Mouse (Mus musculus) heart, adult 11 months (tissue): ENCODE measurements around the gene Ap3s2.

Source experiments
- DNase-seq: peaks from one replicate; pipeline ENCODE4 v3.0.0; 2022

Ap3s2 gene

GRCm38 (mm10) chr7:79842163-79842562, 78.3 kb downstream of the Ap3s2 start:
- DNase-seq: no peak

GRCm38 (mm10) chr7:79837247-79837646, 83.2 kb downstream of the Ap3s2 start:
- peak; percentile 69 for DNase-seq

GRCm38 (mm10) chr7:79835196-79835595, 85.3 kb downstream of the Ap3s2 start:
- DNase-seq: no peak

- peak; percentile 76 for DNase-seq
Observed at GRCm38 (mm10) chr7:79832980-79833379, 87.5 kb downstream of the Ap3s2 start.

GRCm38 (mm10) chr7:79831585-79831984, 88.9 kb downstream of the Ap3s2 start:
- peak; percentile 96 for DNase-seq

DNA sequence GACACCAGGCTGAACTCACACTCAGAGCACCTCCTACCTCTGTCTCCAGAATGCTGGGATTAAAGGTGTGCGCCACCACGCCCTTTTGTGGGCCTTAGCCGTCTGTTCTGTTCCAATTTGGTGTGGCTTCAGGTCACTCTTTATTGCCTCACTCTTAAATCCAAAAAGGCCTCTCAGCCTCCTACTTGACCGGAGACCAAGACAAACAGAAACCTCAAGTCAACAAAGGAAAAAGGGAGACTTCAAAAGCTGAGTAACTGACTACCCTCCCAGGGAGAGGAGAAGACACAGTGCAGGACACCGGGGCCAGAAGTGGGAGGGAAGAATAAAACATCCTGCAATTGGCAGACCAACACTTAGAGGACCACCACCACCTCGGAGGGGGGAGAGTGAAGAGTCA, 89.3 kb downstream of the Ap3s2 start:
- DNase-seq: peak; percentile 90

DNA sequence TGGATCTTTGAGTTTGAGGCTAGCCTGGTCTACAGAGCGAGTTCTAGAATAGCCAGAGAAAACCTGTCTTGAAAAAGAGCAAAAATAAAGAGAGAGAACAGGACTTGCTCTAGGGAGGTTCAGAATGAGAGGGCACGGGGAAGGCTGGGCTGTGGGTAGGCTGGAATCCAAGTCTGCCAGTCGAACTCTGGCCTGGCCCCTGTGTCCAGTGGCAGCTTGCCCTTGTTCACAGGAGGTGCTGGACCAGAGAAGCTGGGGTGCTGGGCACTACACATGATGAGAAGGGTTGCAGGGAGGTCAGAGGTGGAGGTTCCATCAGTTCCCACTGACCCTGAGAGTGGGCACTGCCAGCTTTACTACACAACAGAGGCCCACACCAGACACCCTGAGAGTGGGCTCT, 92.1 kb downstream of the Ap3s2 start:
- DNase-seq: no peak
